Mouse (Mus musculus) neural tube, embryonic 14.5 days (tissue): ENCODE measurements at regions not wholly inside any gene's neighbourhood (a gene's known extent, or its start where the extent isn't known, plus 50 kb on each side); places are given as distances from the start of the nearest gene placed in this dataset.

Experiments
- ATAC-seq: fragments of 200-750 bp; cut with Nextera tagmentation; 2 replicates; pipeline ENCODE4 v1.8.0; 2017; ENCODE audit warnings: low read depth, mild to moderate bottlenecking, moderate TSS enrichment, moderate library complexity
- H3K27ac ChIP-seq: fragments of 300-500 bp; sonication (generic); 2 replicates; pipeline ENCODE4 v1.5.1; 2014; ENCODE audit warnings: low read depth, mild to moderate bottlenecking, control low read depth, low read length, moderate library complexity, mixed read lengths
- H3K27me3 ChIP-seq: fragments of 300-500 bp; sonication (generic); 2 replicates; pipeline ENCODE4 v1.6.1; 2014; ENCODE audit warnings: low read length; ENCODE audit not compliant: control insufficient read depth, insufficient read depth
- H3K36me3 ChIP-seq: fragments of 300-500 bp; sonication (generic); 2 replicates; pipeline ENCODE4 v1.6.1; 2014; ENCODE audit warnings: low read length, mixed read lengths; ENCODE audit not compliant: control insufficient read depth, insufficient read depth
- H3K4me1 ChIP-seq: fragments of 300-500 bp; sonication (generic); 2 replicates; pipeline ENCODE4 v1.6.1; 2014; ENCODE audit warnings: low read length; ENCODE audit not compliant: control insufficient read depth, insufficient read depth
- H3K4me2 ChIP-seq: fragments of 300-500 bp; sonication (generic); 2 replicates; pipeline ENCODE4 v1.6.1; 2014; ENCODE audit warnings: mild to moderate bottlenecking, low read depth, low read length, control low read depth
- H3K4me3 ChIP-seq: fragments of 300-500 bp; sonication (generic); 2 replicates; pipeline ENCODE4 v1.5.1; 2014; ENCODE audit warnings: low read depth, low read length, control low read depth, mixed read lengths
- H3K9ac ChIP-seq: fragments of 300-500 bp; sonication (generic); replicated peaks from 2 replicates; pipeline ENCODE4 v1.6.1; 2014; ENCODE audit warnings: low read depth, mild to moderate bottlenecking, control low read depth, low read length, mixed read lengths
- H3K9me3 ChIP-seq: fragments of 300-500 bp; sonication (generic); 2 replicates; pipeline ENCODE4 v1.6.1; 2016; ENCODE audit warnings: low read length; ENCODE audit not compliant: control insufficient read depth
- WGBS: fragments of 180-500 bp; shearing (Covaris S2); extraction: QIAGEN DNeasy Blood & Tissue Kit; methylation state at CpG from one replicate; pipeline ENCODE4 v1.1.7; 2014; 5-methylcytosine and 5-hydroxymethylcytosine counted together

GRCm38 (mm10) chr16:39303371-39303770, 410.9 kb downstream of the Igsf11 start:
- WGBS = 35% methylated on average over 7 of the region's 7 CpGs
- Histone ChIP-seq H3K4me1 (peaks cover 12% of the 10 kb centered on the region), H3K9ac (no peak overlapping the region), H3K36me3 (no peaks in the 10 kb centered on the region), H3K27me3 (no peaks in the 10 kb centered on the region), H3K4me3 (no peak overlapping the region), H3K27ac (peak overlapping the region; percentile 52), H3K9me3 (no peaks in the 10 kb centered on the region), H3K4me2 (no peak overlapping the region)
- ATAC-seq = peak; percentile 54

GRCm38 (mm10) chr16:39307951-39308350, 415.5 kb downstream of the Igsf11 start:
- Histone ChIP-seq H3K9ac (no peak overlapping the region), H3K4me2 (no peak overlapping the region), H3K27me3 (no peaks in the 10 kb centered on the region), H3K36me3 (no peaks in the 10 kb centered on the region), H3K27ac (no peak overlapping the region), H3K4me3 (no peak overlapping the region), H3K4me1 (peaks cover 6% of the 10 kb centered on the region), H3K9me3 (no peaks in the 10 kb centered on the region)
- 71% methylated on average over 5 of the region's 5 CpGs for WGBS
- ATAC-seq = no peak

- no peak overlapping the region for H3K4me3 ChIP-seq
- H3K27ac ChIP-seq = no peak overlapping the region
- WGBS = 26% methylated on average over 15 of the region's 15 CpGs
- no peaks in the 10 kb centered on the region for H3K36me3 ChIP-seq
- H3K9ac ChIP-seq = no peak overlapping the region
- no peaks in the 10 kb centered on the region for H3K9me3 ChIP-seq
- no peaks in the 10 kb centered on the region for H3K27me3 ChIP-seq
- peak; percentile 91 for ATAC-seq
- H3K4me2 ChIP-seq = no peak overlapping the region
- no peaks in the 10 kb centered on the region for H3K4me1 ChIP-seq
These were observed 424.5 kb downstream of the Igsf11 start for GRCm38 (mm10) chr16:39316752-39317594.

- 90% methylated on average over 2 of the region's 2 CpGs for WGBS
- H3K27me3 ChIP-seq = no peaks in the 10 kb centered on the region
- no peak for ATAC-seq
These were observed 433.2 kb downstream of the Igsf11 start for GRCm38 (mm10) chr16:39325627-39326026.

GRCm38 (mm10) chr16:39363657-39364056, 471.2 kb downstream of the Igsf11 start:
- no peak overlapping the region for H3K4me3 ChIP-seq
- H3K4me1 ChIP-seq = no peaks in the 10 kb centered on the region
- H3K9ac ChIP-seq = no peak overlapping the region
- no peak overlapping the region for H3K27ac ChIP-seq
- H3K27me3 ChIP-seq = no peaks in the 10 kb centered on the region
- no peak for ATAC-seq
- 86% methylated on average over 2 of the region's 2 CpGs for WGBS
- no peaks in the 10 kb centered on the region for H3K36me3 ChIP-seq
- no peaks in the 10 kb centered on the region for H3K9me3 ChIP-seq
- no peak overlapping the region for H3K4me2 ChIP-seq

More at GRCm38 (mm10) chr16:39325627-39326026, 433.2 kb downstream of the Igsf11 start:
- H3K9me3 ChIP-seq = no peaks in the 10 kb centered on the region
- H3K4me3 ChIP-seq = no peak overlapping the region
- H3K4me2 ChIP-seq = no peak overlapping the region
- H3K36me3 ChIP-seq = no peaks in the 10 kb centered on the region
- no peaks in the 10 kb centered on the region for H3K4me1 ChIP-seq
- H3K9ac ChIP-seq = no peak overlapping the region
- H3K27ac ChIP-seq = no peak overlapping the region

- H3K36me3 ChIP-seq = no peaks in the 10 kb centered on the region
- H3K27ac ChIP-seq = no peak overlapping the region
- no peak overlapping the region for H3K4me3 ChIP-seq
- no peak for ATAC-seq
- no peaks in the 10 kb centered on the region for H3K27me3 ChIP-seq
- 73% methylated on average over 2 of the region's 2 CpGs for WGBS
- no peak overlapping the region for H3K4me2 ChIP-seq
- H3K9me3 ChIP-seq = no peaks in the 10 kb centered on the region
- no peaks in the 10 kb centered on the region for H3K4me1 ChIP-seq
- no peak overlapping the region for H3K9ac ChIP-seq
These were observed 475.8 kb downstream of the Igsf11 start for GRCm38 (mm10) chr16:39368276-39368675.

GRCm38 (mm10) chr16:39374616-39375015, 482.1 kb downstream of the Igsf11 start:
- Histone ChIP-seq H3K27ac (no peak overlapping the region), H3K4me3 (no peak overlapping the region), H3K4me1 (no peaks in the 10 kb centered on the region), H3K9me3 (no peaks in the 10 kb centered on the region), H3K27me3 (no peaks in the 10 kb centered on the region), H3K4me2 (no peak overlapping the region), H3K36me3 (no peaks in the 10 kb centered on the region), H3K9ac (no peak overlapping the region)
- no peak for ATAC-seq
- 72% methylated on average over 3 of the region's 3 CpGs for WGBS

- H3K4me3 ChIP-seq = no peak overlapping the region
- no peaks in the 10 kb centered on the region for H3K27me3 ChIP-seq
- 66% methylated on average over 7 of the region's 7 CpGs for WGBS
- H3K36me3 ChIP-seq = no peaks in the 10 kb centered on the region
- ATAC-seq = no peak
- H3K9me3 ChIP-seq = no peaks in the 10 kb centered on the region
- no peak overlapping the region for H3K27ac ChIP-seq
- H3K9ac ChIP-seq = no peak overlapping the region
- H3K4me2 ChIP-seq = no peak overlapping the region
- H3K4me1 ChIP-seq = no peaks in the 10 kb centered on the region
These were observed 487.5 kb downstream of the Igsf11 start for GRCm38 (mm10) chr16:39379959-39380358.

GRCm38 (mm10) chr16:39389943-39390342, 497.5 kb downstream of the Igsf11 start:
- Histone ChIP-seq H3K27me3 (no peaks in the 10 kb centered on the region), H3K4me3 (no peak overlapping the region), H3K36me3 (no peaks in the 10 kb centered on the region), H3K9me3 (no peaks in the 10 kb centered on the region), H3K27ac (no peak overlapping the region), H3K4me1 (no peaks in the 10 kb centered on the region), H3K4me2 (no peak overlapping the region), H3K9ac (no peak overlapping the region)
- 76% methylated on average over 5 of the region's 5 CpGs for WGBS
- no peak for ATAC-seq
